Mouse (Mus musculus): ENCODE data around the gene Ryr1. TPM values are rescaled to one million over a fixed set of nuclear protein-coding genes. Genes with fewer than 3 reads are reported as not detected.

Ryr1 gene
- polyA plus RNA-seq, 1 experiment = 0.05 TPM

DNA sequence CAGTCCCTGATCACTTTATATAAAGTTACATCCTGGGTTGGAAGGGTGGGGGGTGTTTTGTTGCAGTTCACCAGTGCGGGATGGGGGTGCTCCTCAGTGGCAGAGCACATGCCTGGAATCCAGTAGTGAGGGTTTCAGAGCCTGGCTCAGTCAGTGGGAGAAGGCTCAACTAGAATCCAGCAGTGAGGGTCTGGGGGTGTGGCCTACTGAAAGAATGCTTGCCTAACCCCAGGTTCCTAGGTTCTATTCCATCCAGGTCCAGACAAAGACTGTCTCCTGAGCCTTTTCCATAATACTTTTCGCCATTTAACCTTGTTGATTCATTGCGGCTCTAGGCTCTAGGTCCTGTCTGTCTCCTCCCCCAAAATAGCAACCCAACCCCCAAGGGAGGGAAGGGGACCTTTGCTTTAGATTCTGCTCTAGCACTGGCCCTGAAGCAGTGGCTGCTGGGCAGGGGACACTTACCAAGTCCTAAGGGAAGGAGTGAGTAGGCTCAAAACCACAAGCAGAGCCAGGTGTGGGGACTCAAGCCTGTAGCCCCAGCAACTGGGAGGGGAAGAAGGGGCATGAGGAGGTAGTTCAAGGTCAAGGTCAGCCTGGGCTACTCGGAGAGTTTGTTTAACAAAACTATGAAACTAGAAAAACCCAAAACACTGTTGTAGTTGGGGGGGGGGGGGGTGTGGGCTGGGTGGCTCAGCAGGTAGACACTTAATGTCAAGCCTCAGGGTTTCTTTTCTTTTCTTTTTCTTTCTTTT is 158.1 kb downstream of the Ryr1 start:
- 78% methylated on average over 4 of the region's 4 CpGs for WGBS
- Histone ChIP-seq H3K27me3 (ENCODE audit: control insufficient read depth, insufficient read depth, low read length) (no peaks in the 10 kb centered on the region), H3K36me3 (ENCODE audit: control insufficient read depth, insufficient read depth, low read length) (no peaks in the 10 kb centered on the region), H3K27ac (ENCODE audit: insufficient read depth, low read depth, low read length) (no peak overlapping the region), H3K4me3 (ENCODE audit: low read depth, low read length) (no peak overlapping the region), H3K4me1 (ENCODE audit: control insufficient read depth, insufficient read depth, insufficient read length, low read length) (peaks cover 29% of the 10 kb centered on the region)
- TF ChIP-seq POLR2A (IDR thresholded peaks at IDR 0.05; ENCODE audit: low read depth, low read length) (no peak), CTCF (IDR thresholded peaks at IDR 0.05; ENCODE audit: extremely low read depth, insufficient read length, insufficient replicate concordance, low read depth, low read length) (no peak)

DNA sequence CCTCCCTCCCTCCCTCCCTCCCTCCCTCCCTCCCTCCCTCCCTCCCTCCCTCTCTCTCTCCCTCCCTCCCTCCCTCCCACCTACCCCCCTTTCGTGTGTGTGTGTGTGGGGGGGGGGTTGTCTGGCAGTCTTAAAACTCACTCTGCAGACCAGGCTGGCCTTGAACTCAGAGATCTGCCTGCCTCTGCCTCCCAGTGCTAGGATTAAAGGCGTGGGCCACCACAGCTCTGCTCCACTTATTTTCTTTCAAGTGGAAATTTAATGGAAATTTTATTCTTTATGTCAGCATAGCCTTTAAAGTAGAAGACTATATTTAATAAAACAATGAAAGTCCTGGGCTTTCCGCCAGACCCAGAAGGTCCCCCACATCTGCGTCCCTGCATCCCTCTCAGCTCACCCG is 158.8 kb downstream of the Ryr1 start:
- 85% methylated on average over 4 of the region's 5 CpGs for WGBS
- no peak for TF ChIP-seq CTCF (IDR thresholded peaks at IDR 0.05; ENCODE audit: extremely low read depth, insufficient read length, insufficient replicate concordance, low read depth, low read length)
- TF ChIP-seq POLR2A (IDR thresholded peaks at IDR 0.05; ENCODE audit: low read depth, low read length) = no peak
- H3K27me3 ChIP-seq (ENCODE audit: control insufficient read depth, insufficient read depth, low read length) = no peaks in the 10 kb centered on the region
- peaks cover 21% of the 10 kb centered on the region; the same call in 1 of the 2 replicates for H3K4me1 ChIP-seq (ENCODE audit: control insufficient read depth, insufficient read depth, insufficient read length, low read length)
- H3K36me3 ChIP-seq (ENCODE audit: control insufficient read depth, insufficient read depth, low read length) = no peaks in the 10 kb centered on the region
- H3K4me3 ChIP-seq (ENCODE audit: low read depth, low read length) = no peak overlapping the region
- no peak overlapping the region for H3K27ac ChIP-seq (ENCODE audit: insufficient read depth, low read depth, low read length)

- Histone ChIP-seq H3K4me1 (ENCODE audit: control insufficient read depth, insufficient read depth, insufficient read length, low read length) (peaks cover 17% of the 10 kb centered on the region; the same call in 1 of the 2 replicates), H3K27me3 (ENCODE audit: control insufficient read depth, insufficient read depth, low read length) (no peaks in the 10 kb centered on the region), H3K27ac (ENCODE audit: insufficient read depth, low read depth, low read length) (peak overlapping the region; percentile 22; the same call in 1 of the 2 replicates), H3K36me3 (ENCODE audit: control insufficient read depth, insufficient read depth, low read length) (no peaks in the 10 kb centered on the region), H3K4me3 (ENCODE audit: low read depth, low read length) (no peak overlapping the region)
- no peak for TF ChIP-seq CTCF (IDR thresholded peaks at IDR 0.05; ENCODE audit: extremely low read depth, insufficient read length, insufficient replicate concordance, low read depth, low read length)
- no peak for TF ChIP-seq POLR2A (IDR thresholded peaks at IDR 0.05; ENCODE audit: low read depth, low read length)
- 70% methylated on average over 5 of the region's 5 CpGs for WGBS
Observed at GRCm38 (mm10) chr7:28965346-28965840, 159.6 kb downstream of the Ryr1 start.

GRCm38 (mm10) chr7:28963399-28963923 is 161.5 kb downstream of the Ryr1 start:
- Histone ChIP-seq H3K4me3 (ENCODE audit: low read depth, low read length) (no peak overlapping the region), H3K4me1 (ENCODE audit: control insufficient read depth, insufficient read depth, insufficient read length, low read length) (peaks cover 7% of the 10 kb centered on the region; the same call in 1 of the 2 replicates), H3K36me3 (ENCODE audit: control insufficient read depth, insufficient read depth, low read length) (peaks cover 2% of the 10 kb centered on the region; the same call in 1 of the 2 replicates), H3K27me3 (ENCODE audit: control insufficient read depth, insufficient read depth, low read length) (no peaks in the 10 kb centered on the region), H3K27ac (ENCODE audit: insufficient read depth, low read depth, low read length) (no peak overlapping the region)
- WGBS = 78% methylated on average over 3 of the region's 3 CpGs
- TF ChIP-seq CTCF (IDR thresholded peaks at IDR 0.05; ENCODE audit: extremely low read depth, insufficient read length, insufficient replicate concordance, low read depth, low read length) = no peak
- TF ChIP-seq POLR2A (IDR thresholded peaks at IDR 0.05; ENCODE audit: low read depth, low read length) = no peak

GRCm38 (mm10) chr7:28961927-28962670 is 162.9 kb downstream of the Ryr1 start, which contains the start of gene Actn4:
TSS of gene Actn4 (minus strand) at chr7:28962340.
- peak; percentile 99 for TF ChIP-seq POLR2A (IDR thresholded peaks at IDR 0.05; ENCODE audit: low read depth, low read length)
- TF ChIP-seq CTCF (IDR thresholded peaks at IDR 0.05; ENCODE audit: extremely low read depth, insufficient read length, insufficient replicate concordance, low read depth, low read length) = no peak
- peaks cover 13% of the 10 kb centered on the region; the same call in 1 of the 2 replicates for H3K4me1 ChIP-seq (ENCODE audit: control insufficient read depth, insufficient read depth, insufficient read length, low read length)
- H3K27me3 ChIP-seq (ENCODE audit: control insufficient read depth, insufficient read depth, low read length) = no peaks in the 10 kb centered on the region
- WGBS = under 1% methylated on average over 76 of the region's 76 CpGs
- H3K27ac ChIP-seq (ENCODE audit: insufficient read depth, low read depth, low read length) = peak within 1 kb of the TSS; percentile 95
- H3K4me3 ChIP-seq (ENCODE audit: low read depth, low read length) = peak within 1 kb of the TSS; percentile 95
- peaks cover 4% of the 10 kb centered on the region for H3K36me3 ChIP-seq (ENCODE audit: control insufficient read depth, insufficient read depth, low read length)

GRCm38 (mm10) chr7:28961584-28961926 is 163.4 kb downstream of the Ryr1 start:
- Histone ChIP-seq H3K27me3 (ENCODE audit: control insufficient read depth, insufficient read depth, low read length) (no peaks in the 10 kb centered on the region), H3K4me1 (ENCODE audit: control insufficient read depth, insufficient read depth, insufficient read length, low read length) (peaks cover 15% of the 10 kb centered on the region; the same call in 1 of the 2 replicates), H3K27ac (ENCODE audit: insufficient read depth, low read depth, low read length) (peak overlapping the region; percentile 95), H3K36me3 (ENCODE audit: control insufficient read depth, insufficient read depth, low read length) (peaks cover 4% of the 10 kb centered on the region), H3K4me3 (ENCODE audit: low read depth, low read length) (peak overlapping the region; percentile 95)
- TF ChIP-seq POLR2A (IDR thresholded peaks at IDR 0.05; ENCODE audit: low read depth, low read length) = no peak
- TF ChIP-seq CTCF (IDR thresholded peaks at IDR 0.05; ENCODE audit: extremely low read depth, insufficient read length, insufficient replicate concordance, low read depth, low read length) = no peak
- 0% methylated on average over 7 of the region's 7 CpGs for WGBS
